Mouse (Mus musculus) gonadal fat pad, adult 2 months (tissue): Measurements from ENCODE around the gene Ndufs5. TPM values are rescaled to one million over a fixed set of nuclear protein-coding genes. Genes with fewer than 3 reads are reported as not detected.

Source experiments
- DNase-seq: peaks from one replicate; pipeline ENCODE4 v3.0.0-alpha.2; 2012; ENCODE audit warnings: low read depth
- polyA plus RNA-seq: library from polyadenylated mRNA; depleted of rRNA; stranded (reverse); fragments of >200 nt; gene quantifications from 2 replicates; pipeline ENCODE4 v1.2.3, GENCODE M21; 2012

Ndufs5 gene
- polyA plus RNA-seq, 1 experiment, result 74.2 TPM

DNA sequence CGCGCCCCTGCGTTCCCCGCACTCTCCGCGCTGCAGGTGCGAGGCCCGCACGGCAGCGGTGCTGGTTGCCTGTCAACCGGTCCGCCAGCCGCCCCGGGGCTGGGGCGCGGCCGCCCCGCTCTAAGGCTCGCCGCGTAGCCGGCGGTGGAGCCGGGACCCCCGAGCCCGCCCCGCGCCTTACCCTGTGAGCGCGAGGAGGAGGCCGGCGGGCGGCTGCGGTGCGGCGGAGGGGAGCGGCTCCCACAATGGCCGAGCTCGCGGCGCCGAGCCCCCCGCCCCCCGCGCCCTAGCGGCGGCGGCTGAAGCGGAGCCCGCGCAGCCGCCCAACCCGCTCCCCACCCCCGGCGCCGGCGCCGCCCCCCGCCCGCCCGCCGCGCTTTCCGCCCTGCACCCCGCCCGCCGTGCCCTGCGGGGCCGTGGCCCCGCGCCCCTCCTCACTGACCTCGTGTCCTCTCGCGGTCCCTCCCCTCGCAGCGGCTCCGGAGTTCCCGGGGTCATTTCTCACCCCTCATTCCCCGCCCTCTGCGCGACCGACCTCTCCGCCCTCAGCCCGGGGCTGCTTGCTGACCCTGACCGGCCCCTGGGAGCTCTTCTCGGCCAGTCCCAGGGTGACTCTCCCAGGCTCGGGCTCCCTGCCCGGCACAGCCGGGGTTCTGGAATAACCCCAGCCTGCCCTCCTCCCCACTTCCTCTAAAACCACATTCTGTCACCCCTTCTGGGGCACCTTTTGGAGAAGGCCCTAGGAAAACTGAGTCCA, 30.8 kb downstream of the Ndufs5 start:
- no peak for DNase-seq

DNA sequence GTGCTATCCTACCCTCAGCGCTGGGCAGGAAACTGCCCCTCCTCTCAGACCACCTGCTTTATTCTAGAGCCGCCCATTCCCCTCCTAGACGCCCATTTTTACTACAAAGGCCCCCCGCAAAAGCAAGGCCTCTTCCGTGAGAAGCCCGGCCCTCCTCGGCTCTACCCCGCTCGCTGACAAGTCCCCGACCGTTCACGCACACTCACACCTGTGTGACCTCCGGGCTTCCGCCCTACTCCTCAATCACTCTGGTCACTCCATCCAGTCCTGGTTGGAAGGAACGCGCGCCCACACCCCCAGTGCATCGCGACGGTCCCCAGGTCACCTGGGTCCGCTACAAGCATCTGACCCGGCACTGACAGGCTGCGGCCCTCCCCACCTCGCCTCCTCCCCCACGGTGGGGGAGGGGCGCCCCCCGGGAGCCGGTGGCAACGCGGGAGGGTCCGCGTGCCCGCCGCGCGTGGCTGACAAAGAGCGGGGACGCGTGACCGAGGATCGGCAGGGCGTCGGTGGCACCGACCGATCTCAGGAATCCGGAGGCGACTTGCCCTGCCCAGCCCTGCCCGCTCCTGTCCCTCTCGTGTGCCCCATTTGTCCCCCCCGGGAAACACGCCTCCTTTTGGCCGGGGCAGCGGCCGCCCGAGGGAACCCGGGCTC, 31.5 kb downstream of the Ndufs5 start:
- DNase-seq, result no peak

DNA sequence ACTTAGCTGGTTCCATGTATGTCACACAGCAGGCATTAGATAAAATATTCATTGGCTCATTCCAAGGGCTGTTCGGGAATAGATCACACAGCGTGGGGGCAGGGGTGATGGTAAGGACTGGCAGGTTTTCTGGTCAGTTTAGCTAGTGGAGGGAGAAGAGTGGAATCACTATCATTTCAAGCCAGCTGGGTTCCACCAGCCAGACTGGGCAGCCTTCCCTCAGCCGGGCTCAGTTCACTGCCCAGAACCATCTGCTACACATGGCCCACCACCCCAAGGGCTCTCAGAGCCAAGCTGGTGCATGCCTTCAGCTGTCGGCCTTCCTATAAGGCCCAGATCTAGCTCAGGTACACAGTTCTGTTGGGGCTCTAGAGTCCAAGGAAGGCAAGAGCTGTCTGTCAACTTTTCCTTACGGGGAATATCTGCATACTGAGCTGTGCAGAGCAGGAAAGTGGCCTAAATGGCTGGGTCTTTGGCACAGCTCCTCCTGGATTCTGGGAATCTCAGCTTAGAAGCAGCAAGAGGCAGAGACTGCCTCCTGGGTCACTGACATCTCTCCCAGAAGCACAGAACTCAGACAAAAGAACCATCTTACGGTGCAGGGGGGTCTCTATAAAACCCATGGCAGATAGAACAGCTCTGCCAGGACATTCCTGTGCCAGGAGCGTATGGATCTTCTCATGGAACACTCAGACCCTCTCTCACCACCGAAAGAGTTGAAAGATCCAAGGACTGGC, 32.3 kb downstream of the Ndufs5 start:
- DNase-seq, result no peak

DNA sequence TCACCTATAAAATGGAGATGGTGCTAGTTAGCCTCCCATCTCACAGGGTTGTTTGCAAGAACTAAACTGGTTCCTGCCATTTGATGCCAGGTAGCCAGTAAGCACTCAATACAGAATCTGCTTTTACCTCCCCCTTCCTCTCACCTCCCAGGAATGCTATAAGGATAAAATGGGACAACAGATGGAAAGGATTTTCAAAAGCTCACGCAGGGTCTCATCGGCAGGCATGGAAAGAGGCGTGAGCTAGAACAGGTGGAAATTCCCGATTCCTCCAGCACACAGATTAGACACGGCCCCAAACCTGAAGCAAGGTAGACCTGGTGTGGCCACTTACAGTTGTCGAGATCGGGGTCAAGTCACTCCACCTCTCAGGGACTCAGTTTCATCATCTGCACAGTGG, 33.0 kb downstream of the Ndufs5 start:
- DNase-seq, result no peak

- DNase-seq, result no peak
Observed at GRCm38 (mm10) chr4:123684260-123684659, 33.7 kb downstream of the Ndufs5 start, which contains the start of gene Macf1. TSS of gene Macf1 (minus strand) at chr4:123684360.

DNA sequence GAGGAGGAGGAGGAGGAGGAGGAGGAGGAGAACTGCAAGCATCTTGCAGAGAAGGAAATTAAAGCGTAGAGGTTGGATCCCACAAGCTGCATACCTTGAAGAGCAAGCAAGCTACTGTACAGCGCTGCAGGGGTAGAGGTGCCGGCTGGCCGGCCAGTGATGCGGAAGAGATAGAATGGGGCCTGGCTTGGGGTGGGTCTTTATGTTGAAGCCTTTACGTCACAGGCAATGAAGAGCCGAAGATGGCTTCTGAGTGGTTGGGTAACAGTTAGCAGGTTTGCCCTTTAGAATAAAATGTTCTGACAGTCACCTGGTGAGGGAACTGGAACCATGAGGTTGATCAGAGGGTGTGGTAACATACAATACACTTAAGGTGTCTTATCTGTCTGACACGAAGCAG, 35.7 kb downstream of the Ndufs5 start:
- no peak for DNase-seq

DNA sequence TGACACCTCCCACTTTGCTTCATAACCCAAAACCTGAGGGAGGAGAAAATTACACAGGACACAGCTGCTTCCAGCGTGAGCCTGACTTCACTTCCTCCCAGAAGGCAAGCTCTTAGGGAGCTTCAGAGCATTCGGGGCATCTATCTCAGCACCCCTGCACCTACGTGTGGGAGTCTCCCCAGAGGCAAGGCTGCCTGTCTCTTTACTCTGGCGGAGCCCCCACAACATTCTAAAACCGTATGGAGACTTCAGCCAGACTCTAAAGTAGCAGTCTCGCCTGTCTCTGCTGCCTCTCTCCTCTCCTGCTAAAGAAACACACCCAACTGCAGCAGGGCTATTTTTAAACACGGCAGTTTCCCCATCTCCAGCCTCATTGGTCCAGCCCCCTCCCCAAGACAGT, 37.0 kb downstream of the Ndufs5 start:
- no peak for DNase-seq

DNA sequence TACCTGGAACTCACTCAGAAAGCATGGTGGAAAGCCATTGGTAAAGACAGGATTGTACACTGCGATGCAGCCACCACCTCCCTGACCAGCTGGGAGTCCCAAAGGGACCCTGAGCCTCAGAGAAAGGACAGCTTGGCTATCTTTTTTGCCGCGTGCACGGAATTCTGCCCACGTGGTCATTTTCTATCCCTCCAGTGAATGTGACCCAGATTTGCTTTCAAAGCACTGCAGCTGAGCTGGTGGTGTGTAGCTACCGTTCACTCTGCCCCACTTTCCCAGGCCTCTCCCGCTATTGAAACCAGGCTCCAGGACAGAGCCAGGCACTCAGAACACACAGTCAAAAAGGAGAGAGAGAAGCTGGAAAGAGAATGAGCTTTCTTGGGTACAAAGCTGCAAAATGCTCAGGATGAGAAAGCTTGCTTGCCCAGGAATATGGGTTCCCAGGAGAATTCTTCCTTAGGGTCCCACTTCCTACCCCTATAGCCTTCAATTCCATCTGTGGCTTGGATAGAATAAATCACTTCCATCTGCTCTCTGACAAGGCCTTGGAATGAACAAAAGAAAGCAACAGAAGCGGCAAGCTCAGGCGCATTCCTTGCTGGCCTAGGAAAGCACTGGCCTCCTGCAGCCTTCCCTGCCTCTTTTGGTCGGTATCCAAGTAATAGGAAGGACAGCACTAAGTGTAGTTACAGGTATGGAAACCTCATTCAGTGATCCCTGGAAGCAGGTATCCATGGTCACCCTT, 40.8 kb downstream of the Ndufs5 start:
- DNase-seq, result no peak

GRCm38 (mm10) chr4:123670598-123670997, 47.4 kb downstream of the Ndufs5 start:
- no peak for DNase-seq

DNA sequence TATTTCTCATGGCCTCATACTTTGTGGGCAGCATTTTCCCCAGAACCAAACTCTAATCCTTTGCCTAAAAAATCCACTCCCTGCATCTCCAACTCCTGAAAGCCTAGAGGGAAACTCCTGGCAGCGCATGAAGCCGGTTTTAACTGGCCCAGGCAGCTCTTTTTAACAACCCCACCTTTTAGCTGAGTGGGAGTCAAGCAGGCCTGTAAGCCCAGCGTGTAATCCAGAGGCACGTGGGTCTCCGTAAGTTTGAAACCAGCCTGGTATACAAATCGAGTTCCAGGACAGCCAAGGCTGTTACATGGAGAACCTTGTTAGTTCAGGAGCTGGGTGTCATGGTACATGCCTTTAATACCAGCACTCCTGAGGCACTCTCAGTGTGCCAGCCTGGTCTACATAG, 48.3 kb downstream of the Ndufs5 start:
- DNase-seq, result no peak

- no peak for DNase-seq
Observed at GRCm38 (mm10) chr4:123667260-123667867, 50.6 kb downstream of the Ndufs5 start.

- no peak for DNase-seq
Observed at GRCm38 (mm10) chr4:123666517-123666916, 51.5 kb downstream of the Ndufs5 start.

GRCm38 (mm10) chr4:123665681-123666278, 52.2 kb downstream of the Ndufs5 start:
- DNase-seq, result no peak

- no peak for DNase-seq
Observed at GRCm38 (mm10) chr4:123664951-123665661, 52.9 kb downstream of the Ndufs5 start.

GRCm38 (mm10) chr4:123664021-123664950, 53.7 kb downstream of the Ndufs5 start:
- no peak for DNase-seq

DNA sequence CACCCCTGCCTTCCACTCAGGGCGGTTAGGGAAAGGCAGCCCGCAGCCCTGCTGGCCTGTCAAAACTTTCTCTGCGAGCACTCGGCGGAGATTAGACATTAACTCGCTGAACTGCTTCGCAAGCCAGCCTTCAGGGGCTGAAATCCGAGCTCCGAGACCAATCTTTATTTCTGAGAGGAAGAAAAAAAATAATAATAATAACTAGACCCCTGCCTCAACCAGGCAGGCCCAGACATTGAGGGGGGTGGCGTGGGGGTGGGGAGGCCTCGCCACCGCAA, 54.4 kb downstream of the Ndufs5 start:
- no peak for DNase-seq

DNA sequence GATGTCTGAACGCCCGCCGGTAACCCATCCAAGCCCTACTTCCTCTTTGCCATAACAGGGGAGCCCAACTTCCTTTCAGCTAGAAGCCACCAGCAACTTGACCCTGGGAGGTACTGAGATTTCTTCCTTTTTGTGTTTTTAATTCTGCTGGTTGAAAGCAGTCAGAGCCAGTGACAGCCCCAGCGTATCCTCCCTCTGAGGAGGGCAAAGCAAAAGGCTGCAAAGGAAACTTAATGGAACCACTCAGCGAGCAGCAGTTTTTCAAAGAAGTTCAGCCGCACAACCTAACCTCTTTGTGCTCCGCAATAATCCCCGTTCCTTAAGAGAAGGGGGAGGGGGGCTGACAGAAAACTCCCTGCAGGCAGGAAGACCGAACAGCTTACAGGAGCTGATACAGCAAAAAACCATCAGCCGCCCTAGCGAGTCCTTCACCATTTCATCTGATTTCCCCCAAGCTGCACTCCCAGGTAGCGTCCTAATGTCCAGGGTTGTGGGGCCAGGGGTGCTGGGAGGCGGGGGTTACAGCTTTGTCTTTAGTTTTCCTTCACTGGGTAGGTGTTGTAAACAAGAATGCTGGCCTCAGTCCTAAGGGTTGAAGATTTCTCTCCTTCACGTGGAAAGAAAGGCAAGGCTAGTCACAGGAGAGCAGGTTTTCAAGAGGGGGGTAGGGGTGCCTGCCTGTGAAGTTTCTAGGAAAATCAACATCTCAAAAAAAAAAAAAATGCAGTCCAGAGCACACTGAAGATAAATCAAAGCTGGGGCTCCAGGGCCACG, 54.9 kb downstream of the Ndufs5 start:
- no peak for DNase-seq
